Mouse (Mus musculus) spleen, adult 2 months (tissue): Measurements from ENCODE around the gene Kif11. TPM values are rescaled to one million over a fixed set of nuclear protein-coding genes. Genes with fewer than 3 reads are reported as not detected.

Experiments used
- DNase-seq, 2 experiments: peaks; one replicate each; pipeline versions ENCODE4 v3.0.0 to v3.0.0-alpha.2; 2012 to 2021; ENCODE audit warnings: low spot score in 2 of 2, low read depth in 1 of 2
- H3K27ac ChIP-seq: fragments of 200-500 bp; 2 replicates; pipeline ENCODE4 v1.5.1; 2012; ENCODE audit warnings: low read length, inconsistent platforms; ENCODE audit not compliant: insufficient read depth
- H3K27me3 ChIP-seq: fragments of 200-500 bp; 2 replicates; pipeline ENCODE4 v1.6.1; 2012; ENCODE audit warnings: mild to moderate bottlenecking, moderate library complexity, low read length, inconsistent platforms; ENCODE audit not compliant: control insufficient read depth, insufficient read depth
- H3K36me3 ChIP-seq: fragments of 200-500 bp; 2 replicates; pipeline ENCODE4 v1.6.1; 2012; ENCODE audit warnings: mild to moderate bottlenecking, low read length, inconsistent platforms; ENCODE audit not compliant: control insufficient read depth, insufficient read depth
- H3K4me1 ChIP-seq: fragments of 200-500 bp; 2 replicates; pipeline ENCODE4 v1.6.1; 2011; ENCODE audit warnings: inconsistent platforms; ENCODE audit not compliant: control insufficient read depth, insufficient read depth, insufficient read length
- H3K4me3 ChIP-seq: fragments of 200-500 bp; 2 replicates; pipeline ENCODE4 v1.5.1; 2011; ENCODE audit warnings: mild to moderate bottlenecking, inconsistent platforms; ENCODE audit not compliant: insufficient read depth, insufficient read length; ENCODE audit errors: extremely low read depth
- CTCF ChIP-seq: fragments of 200-500 bp; IDR thresholded peaks from 2 replicates; pipeline ENCODE4 v1.5.1; 2011; ENCODE audit warnings: mild to moderate bottlenecking, inconsistent platforms; ENCODE audit not compliant: insufficient read depth, insufficient read length, insufficient replicate concordance; ENCODE audit errors: extremely low read depth
- POLR2A ChIP-seq: fragments of 200-500 bp; IDR thresholded peaks from 2 replicates; pipeline ENCODE4 v1.6.1; 2011; ENCODE audit warnings: low read depth, low read length, inconsistent platforms
- WGBS: fragments of 180-500 bp; shearing (Covaris S2); methylation state at CpG from one replicate; pipeline ENCODE4 v1.1.7; 2018; 5-methylcytosine and 5-hydroxymethylcytosine counted together
- polyA plus RNA-seq: library from polyadenylated mRNA; depleted of rRNA; stranded (reverse); fragments of >200 nt; gene quantifications from 2 replicates; pipeline ENCODE4 v1.2.3, GENCODE M21; 2012; rRNA removed

Kif11 gene
- 2.1 TPM in 2 replicates for polyA plus RNA-seq

DNA sequence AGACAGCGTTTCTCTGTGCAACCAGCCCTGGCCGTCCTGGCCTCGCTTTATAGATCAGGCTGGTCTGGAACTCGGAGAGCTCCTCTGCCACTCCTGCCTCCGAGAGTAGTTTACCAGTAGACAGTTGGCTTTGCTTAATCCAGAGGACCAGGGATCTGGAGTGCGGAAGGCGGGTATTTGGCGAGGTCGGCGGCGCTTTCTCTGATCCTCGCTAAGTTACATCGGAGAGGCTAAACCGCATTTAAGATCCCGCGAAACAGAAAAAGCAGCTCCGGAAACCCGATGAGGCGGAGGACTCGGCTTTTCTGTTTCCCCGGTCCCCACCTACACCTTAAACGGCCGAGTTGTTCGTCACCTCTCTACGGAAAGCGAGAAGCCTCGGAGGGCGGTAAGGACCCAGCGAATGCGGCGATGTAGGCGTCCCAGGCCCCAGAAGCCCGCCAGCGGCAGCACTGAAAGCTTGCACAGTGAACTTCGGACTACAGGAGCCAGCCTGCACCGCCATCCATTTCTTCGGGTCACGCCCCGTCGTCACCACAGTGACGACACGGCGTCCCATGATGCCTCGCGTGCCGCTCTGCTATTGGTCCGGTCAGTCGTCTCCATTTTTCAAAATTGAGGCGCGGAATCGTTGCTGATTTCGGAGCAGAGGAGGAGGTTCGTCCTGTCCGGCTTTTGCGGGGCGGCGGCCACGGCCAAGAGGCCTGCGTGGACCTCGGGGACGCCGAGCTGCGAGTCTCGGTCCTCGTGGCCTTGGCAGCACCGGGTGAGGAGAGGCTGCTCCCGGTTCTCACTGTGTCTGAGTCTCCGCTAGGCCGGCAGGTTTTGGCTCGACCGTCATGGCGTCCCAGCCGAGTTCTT lies at the start of gene Kif11:
TSS of gene Kif11 (plus strand) at position 649 of the 861 bp plus-strand sequence.
- under 1% methylated on average over 73 of the region's 73 CpGs for WGBS
- peak; percentile 74 for TF ChIP-seq POLR2A
- no peak for TF ChIP-seq CTCF
- Histone ChIP-seq H3K27ac (peak within 1 kb of the TSS; percentile 88), H3K36me3 (no peaks in the 10 kb centered on the region), H3K4me1 (peaks cover 2% of the 10 kb centered on the region; the same call in 1 of the 2 replicates), H3K27me3 (no peaks in the 10 kb centered on the region), H3K4me3 (peak within 1 kb of the TSS; percentile 90)
- peak; percentile 90 to 94 for DNase-seq

DNA sequence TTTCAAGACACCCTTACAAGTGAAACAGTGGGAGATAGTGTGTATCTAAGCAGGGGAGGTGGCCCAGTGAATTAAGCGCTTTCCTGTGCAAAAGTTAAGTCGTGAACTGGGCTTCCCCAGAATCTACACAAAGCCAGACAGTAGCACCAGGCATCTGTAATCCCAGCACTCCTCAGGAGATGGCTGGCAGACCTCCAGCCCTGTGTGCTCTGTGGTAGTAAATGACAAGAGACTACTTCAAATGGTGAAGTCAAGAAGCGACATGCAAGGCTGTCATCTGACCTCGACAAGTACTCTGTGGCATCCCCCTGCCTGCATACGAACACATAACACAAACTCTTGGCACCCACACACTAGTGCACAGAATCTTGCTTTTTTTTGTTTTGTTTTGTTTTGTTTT lies 49.0 kb upstream of the Kif11 start:
- H3K36me3 ChIP-seq: peaks cover 17% of the 10 kb centered on the region
- no peaks in the 10 kb centered on the region for H3K4me1 ChIP-seq
- DNase-seq: no peak
- H3K4me3 ChIP-seq: no peak overlapping the region
- TF ChIP-seq POLR2A: no peak
- no peak for TF ChIP-seq CTCF
- H3K27ac ChIP-seq: no peak overlapping the region
- 94% methylated on average over 5 of the region's 5 CpGs for WGBS
- no peaks in the 10 kb centered on the region for H3K27me3 ChIP-seq

DNA sequence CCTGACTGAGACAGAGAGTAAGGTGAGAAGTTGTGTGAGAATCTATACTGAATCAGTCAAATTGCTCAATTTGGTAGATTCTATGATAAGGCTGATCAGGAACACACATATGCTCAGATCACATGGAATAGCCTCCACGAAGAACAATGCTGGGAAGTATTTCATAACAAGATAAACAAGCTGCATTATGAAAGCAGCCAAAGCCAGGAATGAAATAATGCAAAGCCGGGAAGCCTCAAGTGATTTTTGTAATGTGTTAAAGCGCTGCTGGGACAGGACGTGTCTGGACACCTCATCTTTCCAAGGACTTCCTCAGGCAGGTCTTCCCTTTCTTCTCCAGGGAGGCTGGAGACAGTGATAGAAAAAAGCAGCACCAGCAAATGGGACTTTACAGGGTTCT lies 43.5 kb upstream of the Kif11 start:
- 85% methylated on average over 4 of the region's 4 CpGs for WGBS
- no peaks in the 10 kb centered on the region for H3K4me1 ChIP-seq
- H3K4me3 ChIP-seq: no peak overlapping the region
- no peak overlapping the region for H3K27ac ChIP-seq
- H3K27me3 ChIP-seq: no peaks in the 10 kb centered on the region
- H3K36me3 ChIP-seq: peaks cover 9% of the 10 kb centered on the region
- DNase-seq: no peak
- TF ChIP-seq POLR2A (no peak), CTCF (no peak)

DNA sequence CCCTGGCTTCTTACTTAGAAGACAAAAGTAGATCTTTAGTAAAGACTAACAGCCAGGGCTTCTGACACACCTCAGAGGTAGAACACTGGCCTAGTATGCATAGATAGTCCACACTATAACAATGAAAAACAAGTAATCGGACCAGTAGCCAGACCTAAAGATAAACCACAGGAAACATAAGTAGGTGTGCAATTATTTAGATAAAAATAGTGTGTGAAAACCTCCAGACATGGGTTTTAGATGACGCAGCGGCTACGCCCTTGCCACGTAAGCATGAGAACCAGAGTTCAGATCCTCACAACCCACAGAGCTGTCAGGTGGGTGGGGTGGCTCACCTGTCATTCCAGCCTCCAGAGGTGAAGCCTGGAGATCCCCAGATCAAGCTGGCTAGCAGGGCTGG lies 42.8 kb upstream of the Kif11 start:
- no peak overlapping the region for H3K27ac ChIP-seq
- peaks cover 7% of the 10 kb centered on the region for H3K36me3 ChIP-seq
- 80% methylated on average over 5 of the region's 5 CpGs for WGBS
- no peaks in the 10 kb centered on the region for H3K4me1 ChIP-seq
- no peak for DNase-seq
- H3K27me3 ChIP-seq: no peaks in the 10 kb centered on the region
- TF ChIP-seq CTCF (no peak), POLR2A (no peak)
- H3K4me3 ChIP-seq: no peak overlapping the region

DNA sequence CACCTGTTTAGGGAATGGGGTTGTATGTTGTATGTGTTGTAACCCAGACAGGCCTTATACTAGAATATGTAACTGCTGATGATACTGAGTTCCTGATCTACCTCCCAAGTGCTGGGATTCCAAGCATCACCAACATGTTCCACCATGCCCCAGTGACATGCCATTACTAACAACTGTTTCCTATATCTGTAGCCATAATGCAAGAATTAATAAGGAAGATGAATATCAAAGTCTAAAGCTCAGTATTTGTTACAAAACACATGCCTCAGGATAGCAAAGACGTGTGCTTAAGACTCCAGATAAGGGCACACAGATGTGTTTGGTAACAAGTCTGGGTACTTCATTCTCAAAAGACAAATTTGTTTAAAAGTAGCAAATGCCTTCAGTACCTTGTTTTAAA lies 40.8 kb upstream of the Kif11 start:
- Histone ChIP-seq H3K27ac (no peak overlapping the region), H3K4me1 (no peaks in the 10 kb centered on the region), H3K36me3 (no peaks in the 10 kb centered on the region), H3K27me3 (no peaks in the 10 kb centered on the region), H3K4me3 (no peak overlapping the region)
- WGBS: 89% methylated on average over 1 of the region's 1 CpGs
- TF ChIP-seq CTCF: no peak
- TF ChIP-seq POLR2A: no peak
- DNase-seq: no peak

DNA sequence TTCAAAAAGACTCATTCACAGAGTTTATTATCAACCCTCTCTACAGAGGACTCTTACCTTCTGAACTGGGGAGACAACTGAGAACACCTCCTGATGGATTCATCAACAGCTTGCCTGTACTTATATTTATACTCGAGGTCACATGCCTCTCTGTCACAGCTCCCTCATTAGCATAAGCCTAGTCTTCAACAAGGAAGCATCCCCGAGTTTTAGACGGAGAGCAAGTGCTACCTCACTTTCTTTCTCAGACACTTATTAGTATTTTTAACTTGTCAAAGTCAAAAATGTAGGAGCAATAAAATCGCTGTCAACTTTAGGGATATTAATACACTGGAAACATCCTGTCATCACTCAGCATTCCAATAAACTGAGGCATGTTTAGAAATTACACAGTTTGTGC lies 38.5 kb upstream of the Kif11 start, which contains the start of gene Ide:
TSS of gene Ide (minus strand) at position 101 of the 400 bp plus-strand sequence.
- Histone ChIP-seq H3K4me3 (no peak within 1 kb of the TSS), H3K36me3 (no peaks in the 10 kb centered on the region), H3K27ac (no peak within 1 kb of the TSS), H3K4me1 (no peaks in the 10 kb centered on the region), H3K27me3 (no peaks in the 10 kb centered on the region)
- 82% methylated on average over 4 of the region's 4 CpGs for WGBS
- DNase-seq: no peak
- TF ChIP-seq POLR2A (no peak), CTCF (no peak)

DNA sequence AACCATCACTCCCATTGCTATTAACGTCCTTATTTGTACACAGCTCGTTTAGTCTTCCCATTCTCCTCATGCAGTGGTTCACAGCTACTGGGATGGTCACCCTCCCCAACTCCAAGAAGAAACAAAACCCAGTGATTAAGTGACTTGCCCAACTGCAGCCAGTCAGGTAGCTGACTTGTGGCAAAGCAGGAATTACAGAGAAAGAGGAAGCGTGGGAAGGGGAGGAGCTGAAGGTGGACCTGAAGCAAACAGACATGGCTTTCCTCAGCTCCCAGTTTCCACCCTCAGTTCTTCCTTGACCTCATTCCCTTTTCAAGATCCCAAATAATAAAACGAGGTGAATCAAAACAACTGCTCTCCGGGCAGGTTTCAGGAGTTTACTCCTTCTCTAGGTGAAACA lies 35.7 kb upstream of the Kif11 start:
- TF ChIP-seq CTCF: no peak
- TF ChIP-seq POLR2A: no peak
- 67% methylated on average over 5 of the region's 5 CpGs for WGBS
- H3K4me1 ChIP-seq: no peaks in the 10 kb centered on the region
- H3K4me3 ChIP-seq: no peak overlapping the region
- H3K27me3 ChIP-seq: no peaks in the 10 kb centered on the region
- H3K36me3 ChIP-seq: no peaks in the 10 kb centered on the region; the same call in 1 of the 2 replicates
- no peak overlapping the region for H3K27ac ChIP-seq
- no peak for DNase-seq
